Mouse (Mus musculus) cortical plate, adult 2 months (tissue): ENCODE data around the gene Dlg4. TPM values are rescaled to one million over a fixed set of nuclear protein-coding genes. Genes with fewer than 3 reads are reported as not detected.

ENCODE experiments used
- H3K27ac ChIP-seq: fragments of 200-500 bp; 2 replicates; pipeline ENCODE4 v1.5.1; 2012; ENCODE audit warnings: low read length, control low read depth, inconsistent platforms; ENCODE audit not compliant: insufficient read depth
- H3K4me1 ChIP-seq: fragments of 200-500 bp; 2 replicates; pipeline ENCODE4 v1.6.1; 2011; ENCODE audit warnings: low read length; ENCODE audit not compliant: control insufficient read depth, insufficient read depth
- H3K4me3 ChIP-seq: fragments of 200-500 bp; 2 replicates; pipeline ENCODE4 v1.5.1; 2011; ENCODE audit warnings: mild to moderate bottlenecking, low read length, control low read depth; ENCODE audit not compliant: insufficient read depth
- CTCF ChIP-seq: fragments of 200-500 bp; IDR thresholded peaks from 2 replicates; pipeline ENCODE4 v1.5.1; 2011; ENCODE audit warnings: mild to moderate bottlenecking, control low read depth, low read length; ENCODE audit not compliant: insufficient read depth; ENCODE audit errors: extremely low read depth
- POLR2A ChIP-seq: fragments of 200-500 bp; IDR thresholded peaks from 2 replicates; pipeline ENCODE4 v1.6.1; 2011; ENCODE audit warnings: mild to moderate bottlenecking, low read length, control low read depth; ENCODE audit not compliant: insufficient read depth; ENCODE audit errors: extremely low read depth
- polyA plus RNA-seq: library from polyadenylated mRNA; depleted of rRNA; stranded (reverse); fragments of >200 nt; gene quantifications from 2 replicates; pipeline ENCODE4 v1.2.3, GENCODE M21; 2012

Dlg4 gene
- polyA plus RNA-seq, 1 experiment: 816 TPM

DNA sequence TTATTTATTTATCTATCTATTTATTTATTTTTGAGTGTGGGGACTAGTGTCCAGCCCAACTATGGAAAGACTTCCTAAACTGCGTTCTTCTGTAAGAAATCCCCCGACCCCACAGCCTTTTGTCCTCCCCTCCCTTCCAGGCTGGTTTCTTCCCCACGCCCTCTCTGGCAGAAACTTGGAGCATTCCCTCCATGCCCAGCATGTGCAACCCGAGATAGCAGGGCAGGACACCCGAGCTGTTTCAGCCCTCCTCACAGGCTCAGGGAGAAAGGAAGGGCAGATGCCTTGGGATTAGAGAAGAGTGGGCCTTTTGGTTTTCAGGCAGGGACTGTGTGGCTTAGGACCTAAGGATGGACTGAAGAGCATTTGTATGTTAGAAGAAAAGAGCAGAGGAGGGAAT is 33.9 kb upstream of the Dlg4 start:
- Histone ChIP-seq H3K4me3 (no peak overlapping the region; the same call in 1 of the 2 replicates), H3K4me1 (peaks cover 7% of the 10 kb centered on the region; the same call in 1 of the 2 replicates), H3K27ac (no peak overlapping the region)
- TF ChIP-seq CTCF (no peak), POLR2A (no peak)

- peaks cover 7% of the 10 kb centered on the region; the same call in 1 of the 2 replicates for H3K4me1 ChIP-seq
- no peak overlapping the region for H3K27ac ChIP-seq
- TF ChIP-seq CTCF (no peak), POLR2A (no peak)
- H3K4me3 ChIP-seq: no peak overlapping the region
Measured at GRCm38 (mm10) chr11:69983377-69983776, 33.4 kb upstream of the Dlg4 start.

DNA sequence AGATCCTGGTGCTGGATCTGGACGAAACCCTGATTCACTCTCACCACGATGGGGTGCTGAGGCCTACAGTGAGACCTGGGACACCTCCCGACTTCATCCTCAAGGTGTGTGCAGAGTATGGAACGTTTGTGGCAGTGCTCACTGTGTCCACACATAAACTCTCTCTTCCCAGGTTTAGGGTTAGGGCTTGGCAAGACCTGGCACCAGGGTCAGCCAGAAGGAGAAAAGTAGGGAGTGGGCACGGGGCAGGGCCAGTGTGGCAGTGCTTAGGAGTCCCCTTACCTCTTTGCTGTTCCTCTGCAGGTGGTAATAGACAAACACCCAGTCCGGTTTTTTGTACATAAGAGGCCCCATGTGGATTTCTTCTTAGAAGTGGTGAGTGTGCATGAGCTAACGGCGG is 32.3 kb upstream of the Dlg4 start:
- Histone ChIP-seq H3K4me3 (no peak overlapping the region), H3K4me1 (peaks cover 7% of the 10 kb centered on the region; the same call in 1 of the 2 replicates), H3K27ac (no peak overlapping the region)
- TF ChIP-seq CTCF: no peak
- TF ChIP-seq POLR2A: no peak

DNA sequence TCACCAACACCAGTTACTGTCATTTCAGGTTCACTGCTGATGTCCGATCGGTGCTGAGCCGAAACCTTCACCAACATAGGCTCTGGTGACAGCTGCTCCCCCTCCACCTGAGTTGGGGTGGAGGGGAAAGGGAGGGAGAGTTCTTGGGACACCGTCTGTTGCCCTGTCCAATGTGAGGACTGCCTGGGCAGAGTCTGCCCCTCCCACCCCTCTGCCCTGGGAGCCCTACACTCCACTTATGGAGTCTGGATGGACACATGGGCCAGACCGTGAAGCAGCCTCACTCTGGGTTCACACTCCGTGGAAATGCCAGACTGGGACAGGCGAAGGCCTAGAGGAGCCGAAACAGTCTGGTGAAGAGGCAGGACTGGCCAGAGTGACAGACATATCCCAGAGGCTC is 26.8 kb upstream of the Dlg4 start:
- H3K27ac ChIP-seq: no peak overlapping the region
- H3K4me3 ChIP-seq: no peak overlapping the region
- TF ChIP-seq CTCF (no peak), POLR2A (no peak)
- H3K4me1 ChIP-seq: peaks cover 6% of the 10 kb centered on the region; the same call in 1 of the 2 replicates

DNA sequence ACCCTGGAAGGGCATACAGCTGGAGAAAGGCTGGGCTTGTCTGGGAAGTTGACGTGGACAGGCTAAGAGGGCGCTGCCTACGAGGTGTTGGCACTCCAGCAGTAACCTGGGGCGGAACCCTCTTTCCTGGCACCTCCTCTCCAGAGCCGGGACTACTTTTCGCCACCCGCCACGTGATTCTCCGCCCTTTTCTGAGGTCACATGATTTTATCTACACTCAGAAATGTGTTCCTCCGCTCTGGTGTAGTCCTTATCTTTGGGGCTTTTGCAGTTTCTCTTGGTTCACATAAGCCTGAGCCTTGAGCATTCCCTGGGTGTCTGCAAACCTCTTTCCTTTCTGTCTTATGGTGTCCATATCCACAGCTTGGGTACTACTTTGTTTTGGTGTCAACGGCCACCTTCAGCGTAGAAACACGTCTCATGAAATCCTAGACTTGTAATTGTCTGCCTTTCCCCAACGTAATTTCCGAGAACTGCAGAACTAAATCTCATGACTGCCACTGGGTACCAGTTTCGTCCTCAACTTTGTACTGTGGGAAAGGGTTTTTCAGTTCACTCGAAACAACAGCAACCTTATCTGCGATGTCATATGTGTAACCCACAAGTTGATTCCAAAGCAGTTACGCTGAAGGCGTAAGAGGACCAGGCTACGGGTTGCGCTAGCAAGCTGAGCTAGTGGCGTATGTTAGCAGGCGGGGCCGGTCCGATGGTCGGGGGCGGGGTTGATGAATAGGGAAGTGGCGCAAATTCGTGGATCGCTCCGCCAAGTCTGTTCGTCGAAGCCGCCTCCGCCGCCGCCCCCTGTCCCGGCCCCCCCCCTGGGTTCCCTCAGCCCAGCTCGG is 25.7 kb upstream of the Dlg4 start, which contains the start of gene Gabarap:
Gene Gabarap, plus strand, starts transcription at position 294 of the 842 bp plus-strand sequence.
- TF ChIP-seq CTCF: no peak
- TF ChIP-seq POLR2A: peak; percentile 70; the same call in 1 of the 2 replicates
- H3K4me1 ChIP-seq: peaks cover 6% of the 10 kb centered on the region; the same call in 1 of the 2 replicates
- peak within 1 kb of the TSS; percentile 89 for H3K4me3 ChIP-seq
- H3K27ac ChIP-seq: peak within 1 kb of the TSS; percentile 87

- no peak for TF ChIP-seq CTCF
- TF ChIP-seq POLR2A: no peak
- peak overlapping the region; percentile 89 for H3K4me3 ChIP-seq
- H3K27ac ChIP-seq: peak overlapping the region; percentile 87
Measured at GRCm38 (mm10) chr11:69991711-69992110, 25.0 kb upstream of the Dlg4 start.

GRCm38 (mm10) chr11:69992396-69992795 is 24.3 kb upstream of the Dlg4 start:
- no peak overlapping the region for H3K27ac ChIP-seq
- TF ChIP-seq CTCF (no peak), POLR2A (no peak)
- peaks cover 6% of the 10 kb centered on the region; the same call in 1 of the 2 replicates for H3K4me1 ChIP-seq
- peak overlapping the region; percentile 89 for H3K4me3 ChIP-seq

More at GRCm38 (mm10) chr11:69991711-69992110, 25.0 kb upstream of the Dlg4 start:
- H3K4me1 ChIP-seq: peaks cover 6% of the 10 kb centered on the region; the same call in 1 of the 2 replicates

GRCm38 (mm10) chr11:69992932-69993331 is 23.8 kb upstream of the Dlg4 start:
- TF ChIP-seq CTCF (no peak), POLR2A (no peak)
- peak overlapping the region; percentile 89; the same call in 1 of the 2 replicates for H3K4me3 ChIP-seq
- H3K27ac ChIP-seq: no peak overlapping the region
- peaks cover 6% of the 10 kb centered on the region; the same call in 1 of the 2 replicates for H3K4me1 ChIP-seq

DNA sequence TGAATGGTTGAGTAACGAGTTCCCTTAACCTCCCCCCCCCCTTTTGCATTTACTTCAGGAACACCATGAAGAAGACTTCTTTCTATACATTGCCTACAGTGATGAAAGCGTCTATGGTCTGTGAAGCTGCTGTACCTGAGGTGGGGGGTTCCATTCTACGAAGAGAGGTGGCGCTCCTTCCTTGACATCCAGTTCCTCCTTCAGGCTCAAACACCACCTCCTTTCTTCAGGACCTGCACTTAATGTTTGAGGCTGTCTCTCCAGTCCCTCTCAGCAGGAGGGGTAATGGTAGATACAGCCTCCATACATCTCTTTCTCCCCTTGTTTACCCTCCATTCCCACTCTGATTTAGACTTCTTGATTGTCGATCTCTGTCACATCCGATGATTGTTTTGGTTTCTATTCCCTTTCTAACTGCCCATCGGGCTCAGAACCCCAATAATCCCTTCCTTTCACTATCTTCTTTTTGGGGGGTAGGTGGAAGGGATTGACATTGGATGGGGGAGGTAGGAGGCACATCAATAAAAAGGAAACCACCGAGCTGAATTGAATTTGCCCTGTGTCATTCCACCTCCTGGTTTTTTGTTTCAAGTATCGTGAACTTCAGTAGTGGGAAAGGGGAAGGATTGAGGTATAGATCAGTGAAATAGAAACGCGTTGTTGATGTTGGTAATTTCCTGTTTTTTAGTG is 22.2 kb upstream of the Dlg4 start:
- H3K27ac ChIP-seq: no peak overlapping the region
- no peak overlapping the region for H3K4me3 ChIP-seq
- peaks cover 6% of the 10 kb centered on the region; the same call in 1 of the 2 replicates for H3K4me1 ChIP-seq
- TF ChIP-seq CTCF (no peak), POLR2A (no peak)
